Comparison of ENCODE assay signal across 12 mouse cellular contexts in the genomic region with DNA sequence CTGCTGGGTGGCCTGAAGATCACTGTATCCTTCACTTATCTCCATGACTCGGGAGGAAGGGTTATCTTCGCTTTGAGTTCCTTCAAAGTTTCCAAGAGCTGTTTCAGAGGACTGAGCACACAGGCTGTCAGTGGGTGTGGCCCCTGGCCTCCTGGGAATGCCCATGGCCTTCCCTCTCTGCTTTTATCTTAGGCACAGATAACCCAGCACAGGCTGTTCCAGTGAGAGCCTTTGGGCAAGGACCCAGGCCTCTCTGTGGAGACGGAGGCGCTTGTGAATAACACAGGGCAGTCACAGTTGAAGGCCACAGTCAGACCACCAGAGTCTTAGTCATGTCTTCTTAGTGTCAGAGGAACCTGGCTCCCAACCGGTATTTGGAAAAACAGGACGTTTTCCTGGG. TPM values are rescaled to one million over a fixed set of nuclear protein-coding genes. Genes with fewer than 3 reads are reported as not detected.
A peak's percentile ranks its signal among the peaks of the same experiment; 100 is the strongest.
DNase-seq lines count a peak whose midpoint lies in the region; ATAC-seq and TF ChIP-seq lines count a peak whose summit lies in the region.
"Had no signal": no experiment of that assay in that cellular context is flagged by ENCODE, and none has a peak within 500 bp of the region (broad histone marks: within the 10 kb centered on the region; RNA-seq: fewer than 3 reads in every experiment).

No protein-coding gene starts in this region.

- peak; percentile 59; the same call in 1 of the 2 replicates for ATAC-seq in heart, embryonic 16.5 days (replicated peaks; ENCODE audit: extremely low read depth, insufficient read depth, low FRiP score)
- ATAC-seq: liver, embryonic 12.5 days had no signal

- peak overlapping the region; percentile 24 for H3K27ac ChIP-seq in heart, embryonic 16.5 days (ENCODE audit: low read length)
- H3K27ac ChIP-seq in testis, adult 2 months (ENCODE audit: control insufficient read depth, insufficient read depth, low read depth, low read length) = peak overlapping the region; percentile 69
- H3K27ac ChIP-seq: hindbrain, embryonic 15.5 days; liver, embryonic 12.5 days had no signal

- H3K9ac ChIP-seq in heart, embryonic 16.5 days (ENCODE audit: low read length) = no peak overlapping the region
- H3K9ac ChIP-seq: hindbrain, embryonic 15.5 days; liver, embryonic 12.5 days had no signal

- no peaks in the 10 kb centered on the region for H3K36me3 ChIP-seq in heart, embryonic 16.5 days (ENCODE audit: control insufficient read depth, insufficient read depth)
- H3K36me3 ChIP-seq in testis, adult 2 months (ENCODE audit: control insufficient read depth, insufficient read depth, low read length) = no peaks in the 10 kb centered on the region
- H3K36me3 ChIP-seq: hindbrain, embryonic 15.5 days; liver, embryonic 12.5 days had no signal

- no peaks in the 10 kb centered on the region for H3K27me3 ChIP-seq in heart, embryonic 16.5 days (ENCODE audit: control insufficient read depth, insufficient read depth, low read length)
- no peaks in the 10 kb centered on the region for H3K27me3 ChIP-seq in testis, adult 2 months (ENCODE audit: control insufficient read depth, insufficient read depth, low read length)
- H3K27me3 ChIP-seq: hindbrain, embryonic 15.5 days; liver, embryonic 12.5 days had no signal

- DNase-seq in lung, adult 18-20 months = peak; percentile 26 to 53
- DNase-seq in lung, postnatal 4 days = no peak
- peak; percentile 70 to 85 for DNase-seq in adrenal gland, postnatal 36 days
- no peak for DNase-seq in layer of hippocampus, postnatal 36 days
- DNase-seq in kidney, adult 9 months = no peak
- DNase-seq: cerebellum, adult 18-20 months; kidney, postnatal 4 days had no signal

- no peak overlapping the region for H3K4me3 ChIP-seq in heart, embryonic 16.5 days (ENCODE audit: low read length)
- no peak overlapping the region for H3K4me3 ChIP-seq in testis, adult 2 months (ENCODE audit: control insufficient read depth, low read depth, low read length)
- H3K4me3 ChIP-seq: erythroblast, embryonic 14.5 days; hindbrain, embryonic 15.5 days; liver, embryonic 12.5 days had no signal

- WGBS in heart, embryonic 16.5 days = 27% methylated on average over 6 of the region's 6 CpGs

- no peak for TF ChIP-seq CTCF in testis, adult 2 months (IDR thresholded peaks at IDR 0.05; ENCODE audit: control insufficient read depth, insufficient read depth, insufficient replicate concordance, low read depth, low read length)

- H3K4me1 ChIP-seq in heart, embryonic 16.5 days (ENCODE audit: control insufficient read depth, insufficient read depth, low read length) = peaks cover 29% of the 10 kb centered on the region
- peaks cover 6% of the 10 kb centered on the region for H3K4me1 ChIP-seq in testis, adult 2 months (ENCODE audit: control insufficient read depth, insufficient read depth, low read length)
- H3K4me1 ChIP-seq: hindbrain, embryonic 15.5 days; liver, embryonic 12.5 days had no signal

- TF ChIP-seq POLR2A in testis, adult 2 months (IDR thresholded peaks at IDR 0.05; ENCODE audit: control insufficient read depth, low read depth, low read length) = no peak

- no peaks in the 10 kb centered on the region for H3K9me3 ChIP-seq in heart, embryonic 16.5 days (replicated peaks; ENCODE audit: control insufficient read depth, low read length)
- H3K9me3 ChIP-seq: hindbrain, embryonic 15.5 days; liver, embryonic 12.5 days had no signal

- no peak overlapping the region for H3K4me2 ChIP-seq in heart, embryonic 16.5 days (ENCODE audit: low read depth, low read length)
- H3K4me2 ChIP-seq: hindbrain, embryonic 15.5 days; liver, embryonic 12.5 days had no signal

RNA-seq across cellular contexts. Expression of a gene that starts 32.7 kb away (rescaled TPM):
- total RNA-seq in adrenal gland, postnatal 36 days (2021) = 100 to 1,000 TPM in 1 of 2 experiments, 10 to 100 TPM in 1; 51.6 to 117 TPM
- 61.8 and 73.3 TPM in 2 replicates for polyA plus RNA-seq in heart, embryonic 16.5 days (2015; fragmentation: Nextera tagmentation; extraction: Ambion mirVana)
- polyA plus RNA-seq in testis, adult 2 months (2012; rRNA removed) = 14.2 and 15.6 TPM in 2 replicates
- 100 to 1,000 TPM; 110 to 111 TPM for total RNA-seq in layer of hippocampus, postnatal 36 days (2021)

Comparison
In these comparisons a context has a peak if more than half of its experiments do, and no peak if none do; other contexts are left out.
1. DNase-seq: peak in lung, adult 18-20 months (2 of 2) and adrenal gland, postnatal 36 days (2 of 2); none in lung, postnatal 4 days (0 of 2), layer of hippocampus, postnatal 36 days (0 of 2) and kidney, adult 9 months (single experiment).